Mouse (Mus musculus) liver, embryonic 12.5 days (tissue): ENCODE results near the gene Slc25a11. TPM values are rescaled to one million over a fixed set of nuclear protein-coding genes. Genes with fewer than 3 reads are reported as not detected.

Experiments
- ATAC-seq: fragments of 200-750 bp; cut with Nextera tagmentation; 2 replicates; pipeline ENCODE4 v1.8.0; 2017; ENCODE audit warnings: moderate number of reproducible peaks, mild to moderate bottlenecking, moderate library complexity
- H3K27ac ChIP-seq: fragments of 300-500 bp; sonication (generic); 2 replicates; pipeline ENCODE4 v1.5.1; 2016; ENCODE audit warnings: mild to moderate bottlenecking
- H3K27me3 ChIP-seq: fragments of 300-500 bp; sonication (generic); replicated peaks from 2 replicates; pipeline ENCODE4 v1.6.1; 2016; ENCODE audit warnings: mild to moderate bottlenecking, moderate library complexity
- H3K36me3 ChIP-seq: fragments of 300-500 bp; sonication (generic); 2 replicates; pipeline ENCODE4 v1.6.1; 2016; ENCODE audit warnings: mild to moderate bottlenecking, moderate library complexity
- H3K4me1 ChIP-seq: fragments of 300-500 bp; sonication (generic); 2 replicates; pipeline ENCODE4 v1.6.1; 2016
- H3K4me2 ChIP-seq: fragments of 300-500 bp; sonication (generic); 2 replicates; pipeline ENCODE4 v1.6.1; 2016; ENCODE audit warnings: mild to moderate bottlenecking, moderate library complexity
- H3K4me3 ChIP-seq: fragments of 300-500 bp; sonication (generic); 2 replicates; pipeline ENCODE4 v1.5.1; 2016; ENCODE audit warnings: mild to moderate bottlenecking, moderate library complexity
- H3K9ac ChIP-seq: fragments of 300-500 bp; sonication (generic); 2 replicates; pipeline ENCODE4 v1.6.1; 2016; ENCODE audit warnings: mild to moderate bottlenecking, moderate library complexity
- H3K9me3 ChIP-seq: fragments of 300-500 bp; sonication (generic); replicated peaks from 2 replicates; pipeline ENCODE4 v1.6.1; 2016; ENCODE audit warnings: mild to moderate bottlenecking, moderate library complexity
- WGBS: fragments of 180-500 bp; shearing (Covaris S2); methylation state at CpG from one replicate; pipeline ENCODE4 v1.1.7; 2016; ENCODE audit not compliant: insufficient replicate concordance; 5-methylcytosine and 5-hydroxymethylcytosine counted together
- polyA plus RNA-seq: library from polyadenylated mRNA; unstranded; fragments of >200 nt; fragmentation: Nextera tagmentation; extraction: Ambion mirVana; gene quantifications from 2 replicates; pipeline ENCODE4 v1.2.1, GENCODE M21; 2016

Gene Slc25a11
- polyA plus RNA-seq = 77.3 and 83.3 TPM in 2 replicates

DNA sequence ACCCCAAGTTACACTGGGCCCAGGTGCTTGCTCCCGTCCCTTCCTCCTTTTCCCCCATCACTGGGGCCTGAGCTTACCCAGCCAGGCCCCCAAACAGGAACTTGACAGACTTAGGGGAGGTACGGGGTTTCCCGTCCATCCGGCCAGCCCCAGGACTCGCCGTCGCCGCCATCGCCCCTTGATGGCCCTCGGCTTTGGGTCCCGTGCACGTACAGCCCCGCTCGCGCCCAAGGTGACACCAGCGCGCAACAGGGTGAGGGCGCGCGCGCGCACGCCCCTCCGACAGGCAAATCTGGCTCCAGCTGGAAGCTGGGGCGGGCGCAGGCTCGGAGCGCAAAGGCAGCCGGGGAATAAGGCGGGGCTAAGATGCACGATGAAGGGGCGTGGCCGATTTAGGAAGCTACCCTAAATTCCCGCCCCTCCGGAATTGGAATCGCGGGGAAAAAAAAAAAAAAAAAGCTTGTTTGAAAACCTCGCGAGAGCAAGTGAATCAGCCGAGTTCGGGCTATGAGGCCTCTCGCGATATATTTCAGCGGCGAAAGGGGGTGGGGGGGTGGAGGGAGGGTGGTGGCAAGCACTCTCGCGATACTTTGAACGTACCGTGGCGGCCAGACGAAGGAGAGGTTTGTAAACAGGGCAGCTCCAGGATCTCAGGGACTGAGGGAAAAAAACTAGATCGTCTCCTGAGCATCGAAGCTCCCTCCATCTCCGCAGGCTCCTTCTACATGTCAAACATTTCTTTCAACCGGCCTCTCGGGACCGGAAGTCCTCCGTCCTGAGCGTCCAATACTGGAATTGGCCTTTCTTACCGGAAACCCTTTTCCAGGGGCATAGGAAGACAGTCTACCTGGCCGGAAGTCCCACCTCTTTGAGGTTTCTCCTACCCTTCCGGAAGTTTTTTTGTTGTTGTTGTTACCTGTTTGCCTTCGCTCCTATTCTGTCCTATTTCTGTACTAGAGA lies at the start of gene Slc25a11, which contains the start of gene Rnf167:
Slc25a11 (minus strand) TSS at position 789 of the 960 bp plus-strand sequence.
Rnf167 (plus strand) TSS at position 545 of the 960 bp plus-strand sequence.
- H3K27ac ChIP-seq = peak within 1 kb of the TSS; percentile 99
- peaks cover 67% of the 10 kb centered on the region for H3K4me1 ChIP-seq
- H3K9me3 ChIP-seq = no peaks in the 10 kb centered on the region
- H3K4me2 ChIP-seq = peak within 1 kb of the TSS; percentile 96
- under 1% methylated on average over 63 of the region's 63 CpGs for WGBS
- H3K27me3 ChIP-seq = no peaks in the 10 kb centered on the region
- ATAC-seq = peak; percentile 81
- peak within 1 kb of the TSS; percentile 88 for H3K9ac ChIP-seq
- peaks cover 64% of the 10 kb centered on the region for H3K36me3 ChIP-seq
- H3K4me3 ChIP-seq = peak within 1 kb of the TSS; percentile 74

DNA sequence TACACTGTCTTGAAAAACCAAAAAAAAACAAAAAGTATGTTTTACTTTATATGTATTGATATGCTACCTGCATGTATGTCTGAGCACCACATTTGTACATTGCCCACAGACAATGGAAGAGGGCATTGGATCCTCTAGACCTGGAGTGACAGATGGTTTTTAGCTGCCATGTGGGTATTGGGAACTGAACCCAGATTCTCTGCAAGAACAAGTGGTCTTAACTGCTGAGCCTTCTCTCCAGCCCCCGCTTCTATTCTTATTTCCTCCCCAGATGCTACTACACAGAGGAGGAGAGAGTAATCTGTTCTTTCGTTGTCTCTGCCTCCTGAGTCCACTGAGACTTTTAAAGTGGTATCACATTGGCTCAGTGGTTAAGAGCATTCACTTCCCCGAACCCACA lies 46.2 kb upstream of the Slc25a11 start:
- Histone ChIP-seq H3K4me1 (peaks cover 6% of the 10 kb centered on the region), H3K4me2 (no peak overlapping the region), H3K27me3 (peaks cover 22% of the 10 kb centered on the region; the same call in 1 of the 2 replicates), H3K9ac (no peak overlapping the region), H3K27ac (no peak overlapping the region), H3K9me3 (no peaks in the 10 kb centered on the region), H3K4me3 (no peak overlapping the region), H3K36me3 (no peaks in the 10 kb centered on the region)
- ATAC-seq = no peak
- WGBS = 58% methylated on average over 3 of the region's 3 CpGs

DNA sequence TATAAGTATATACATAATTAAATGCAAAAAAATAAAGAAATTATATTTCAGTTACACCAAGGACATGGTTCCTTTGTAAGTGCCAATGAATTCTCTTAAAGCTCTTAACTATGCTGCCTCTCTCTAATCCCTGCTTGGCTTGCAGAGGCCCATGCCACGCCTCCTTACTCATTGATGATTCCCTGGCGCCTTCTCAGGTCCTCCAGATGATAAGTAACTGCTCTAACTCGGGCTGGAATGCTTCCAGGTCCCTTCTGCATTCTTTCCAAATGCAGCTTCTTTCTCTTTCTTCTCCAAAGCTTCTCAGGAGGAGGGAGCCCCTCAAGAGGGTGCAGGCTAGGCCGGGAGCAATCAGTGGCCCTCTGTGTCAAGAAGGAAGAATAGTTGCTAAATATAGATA lies 42.3 kb upstream of the Slc25a11 start:
- H3K36me3 ChIP-seq = peaks cover 14% of the 10 kb centered on the region
- no peak overlapping the region for H3K9ac ChIP-seq
- WGBS = 52% methylated on average over 4 of the region's 4 CpGs
- H3K4me2 ChIP-seq = no peak overlapping the region
- peaks cover 10% of the 10 kb centered on the region; the same call in 1 of the 2 replicates for H3K27me3 ChIP-seq
- no peak for ATAC-seq
- H3K27ac ChIP-seq = no peak overlapping the region
- peaks cover 31% of the 10 kb centered on the region for H3K4me1 ChIP-seq
- H3K9me3 ChIP-seq = no peaks in the 10 kb centered on the region
- no peak overlapping the region for H3K4me3 ChIP-seq

DNA sequence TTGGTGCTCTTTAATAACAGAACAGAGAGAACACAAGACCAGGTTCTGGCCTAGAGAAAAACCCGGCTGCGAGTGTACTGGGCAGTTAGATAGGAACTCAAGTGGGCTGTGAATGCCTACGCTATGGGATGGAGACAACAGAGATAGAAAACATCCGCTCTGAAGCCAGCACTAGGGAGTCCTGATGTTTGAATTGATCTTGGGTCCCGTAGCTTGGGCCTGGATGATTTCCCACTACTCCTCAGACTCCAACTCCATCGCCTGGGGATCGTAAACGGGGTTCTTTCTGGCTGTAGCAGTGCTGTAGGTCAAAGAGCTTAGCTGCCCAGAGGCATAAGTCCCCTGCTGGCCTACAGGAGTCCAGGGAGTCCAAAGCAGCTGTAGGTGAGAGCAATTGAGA lies 41.1 kb upstream of the Slc25a11 start:
- H3K4me1 ChIP-seq = peaks cover 31% of the 10 kb centered on the region
- no peak for ATAC-seq
- peak overlapping the region; percentile 84 for H3K4me3 ChIP-seq
- H3K36me3 ChIP-seq = peaks cover 26% of the 10 kb centered on the region
- peak overlapping the region; percentile 87 for H3K9ac ChIP-seq
- WGBS = 41% methylated on average over 8 of the region's 8 CpGs
- no peaks in the 10 kb centered on the region for H3K9me3 ChIP-seq
- peak overlapping the region; percentile 82; the same call in 1 of the 2 replicates for H3K27ac ChIP-seq
- H3K4me2 ChIP-seq = peak overlapping the region; percentile 97
- H3K27me3 ChIP-seq = peaks cover 1% of the 10 kb centered on the region; the same call in 1 of the 2 replicates

DNA sequence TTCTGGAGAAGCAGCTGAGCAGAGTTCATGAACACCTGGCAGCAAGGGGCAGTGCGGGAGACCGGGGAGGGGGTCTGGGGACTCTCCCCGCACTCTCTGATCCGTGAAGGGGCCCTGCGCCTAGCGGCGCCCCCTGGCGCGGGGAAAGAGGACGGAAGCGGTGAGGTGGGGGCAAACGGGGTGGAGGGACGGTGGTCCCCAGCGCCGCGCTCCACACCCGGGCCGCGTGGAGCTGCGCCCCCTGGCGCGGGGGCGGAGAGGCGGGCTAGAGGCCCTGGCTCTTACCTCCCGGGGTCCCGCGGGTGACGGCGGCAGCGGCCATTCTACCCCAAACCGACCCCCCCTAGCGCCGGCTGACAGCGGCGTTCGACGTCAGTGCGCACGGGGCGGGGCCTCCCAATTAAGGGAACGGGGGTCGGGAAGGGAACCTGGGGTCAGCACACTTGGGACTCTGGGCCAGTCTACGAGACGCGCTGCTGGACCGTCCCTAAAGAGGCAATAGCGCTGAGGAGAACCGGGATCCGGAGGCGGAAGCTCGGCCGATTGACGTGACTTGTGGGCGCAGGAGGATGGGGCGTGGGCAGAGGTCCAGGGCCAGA lies 40.4 kb upstream of the Slc25a11 start, which contains the start of gene Camta2:
Camta2 (minus strand) TSS at position 505 of the 599 bp plus-strand sequence.
- H3K27ac ChIP-seq = peak within 1 kb of the TSS; percentile 82
- ATAC-seq = peak; percentile 72
- WGBS = under 1% methylated on average over 54 of the region's 55 CpGs
- no peaks in the 10 kb centered on the region; the same call in 1 of the 2 replicates for H3K27me3 ChIP-seq
- peak within 1 kb of the TSS; percentile 97 for H3K4me2 ChIP-seq
- H3K9me3 ChIP-seq = no peaks in the 10 kb centered on the region
- peaks cover 33% of the 10 kb centered on the region for H3K36me3 ChIP-seq
- H3K4me1 ChIP-seq = peaks cover 32% of the 10 kb centered on the region
- H3K9ac ChIP-seq = peak within 1 kb of the TSS; percentile 87
- H3K4me3 ChIP-seq = peak within 1 kb of the TSS; percentile 84

DNA sequence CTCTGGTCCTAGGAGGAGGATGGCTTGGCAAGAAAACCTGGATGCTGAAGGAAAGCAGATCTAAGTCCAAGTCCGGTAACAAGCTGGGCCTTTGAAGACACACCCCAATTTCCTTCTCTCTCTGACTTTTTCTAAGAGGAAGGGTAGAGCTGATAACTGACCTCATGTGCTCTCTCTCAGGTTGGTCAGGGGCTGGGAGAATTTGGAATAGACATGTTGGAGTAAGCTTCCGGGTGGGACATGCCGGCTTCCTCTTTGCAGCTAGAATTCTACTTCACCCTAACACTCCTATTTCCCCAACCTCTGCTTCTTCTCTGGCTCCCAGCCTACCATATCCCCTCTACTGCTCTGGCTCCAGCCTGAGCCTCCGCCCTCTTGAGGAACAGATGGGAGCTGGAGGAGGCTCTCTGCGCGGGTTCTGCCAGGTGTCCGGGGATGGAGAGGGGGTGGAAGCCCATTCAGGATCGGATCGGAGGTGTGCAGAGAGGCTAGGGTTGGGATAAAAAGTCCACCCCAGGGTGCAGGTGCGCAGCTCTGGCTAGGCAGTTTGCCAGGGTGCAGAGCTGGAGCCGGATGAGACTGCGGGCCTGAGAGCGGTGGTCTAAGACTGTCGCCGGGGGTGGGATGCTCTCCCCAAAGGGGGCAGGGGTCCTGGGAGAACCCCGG lies 39.8 kb upstream of the Slc25a11 start:
- H3K4me1 ChIP-seq = peaks cover 39% of the 10 kb centered on the region
- H3K36me3 ChIP-seq = peaks cover 38% of the 10 kb centered on the region
- 4% methylated on average over 16 of the region's 16 CpGs for WGBS
- peak overlapping the region; percentile 84 for H3K4me3 ChIP-seq
- peak overlapping the region; percentile 97 for H3K4me2 ChIP-seq
- ATAC-seq = peak; percentile 50
- peak overlapping the region; percentile 87 for H3K9ac ChIP-seq
- peak overlapping the region; percentile 82 for H3K27ac ChIP-seq
- H3K9me3 ChIP-seq = no peaks in the 10 kb centered on the region
- no peaks in the 10 kb centered on the region; the same call in 1 of the 2 replicates for H3K27me3 ChIP-seq

DNA sequence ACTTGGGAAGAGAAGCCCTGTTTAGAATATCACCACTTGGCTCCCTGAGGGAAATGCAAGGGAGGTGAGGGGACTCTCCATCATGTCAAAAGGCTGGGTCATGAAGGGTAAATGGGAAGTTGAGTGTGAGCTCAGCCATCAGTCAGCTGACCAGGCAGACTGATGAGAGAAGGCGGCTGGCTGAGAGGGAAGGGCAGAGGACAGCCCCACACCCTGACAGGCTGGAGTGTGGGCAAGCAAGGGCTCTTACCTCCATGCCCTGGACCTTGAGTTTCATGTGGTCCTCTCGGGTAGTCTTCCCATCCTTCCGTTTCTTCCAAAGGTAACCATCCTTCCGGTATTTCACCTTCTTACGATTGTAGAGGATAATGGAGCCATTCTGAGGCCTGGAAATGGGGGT lies 36.4 kb upstream of the Slc25a11 start:
- no peaks in the 10 kb centered on the region for H3K27me3 ChIP-seq
- WGBS = 77% methylated on average over 5 of the region's 5 CpGs
- H3K4me3 ChIP-seq = no peak overlapping the region
- no peak overlapping the region for H3K4me2 ChIP-seq
- H3K36me3 ChIP-seq = peaks cover 60% of the 10 kb centered on the region
- ATAC-seq = no peak
- H3K27ac ChIP-seq = no peak overlapping the region
- peaks cover 52% of the 10 kb centered on the region for H3K4me1 ChIP-seq
- no peaks in the 10 kb centered on the region for H3K9me3 ChIP-seq
- H3K9ac ChIP-seq = no peak overlapping the region; the same call in 1 of the 2 replicates

DNA sequence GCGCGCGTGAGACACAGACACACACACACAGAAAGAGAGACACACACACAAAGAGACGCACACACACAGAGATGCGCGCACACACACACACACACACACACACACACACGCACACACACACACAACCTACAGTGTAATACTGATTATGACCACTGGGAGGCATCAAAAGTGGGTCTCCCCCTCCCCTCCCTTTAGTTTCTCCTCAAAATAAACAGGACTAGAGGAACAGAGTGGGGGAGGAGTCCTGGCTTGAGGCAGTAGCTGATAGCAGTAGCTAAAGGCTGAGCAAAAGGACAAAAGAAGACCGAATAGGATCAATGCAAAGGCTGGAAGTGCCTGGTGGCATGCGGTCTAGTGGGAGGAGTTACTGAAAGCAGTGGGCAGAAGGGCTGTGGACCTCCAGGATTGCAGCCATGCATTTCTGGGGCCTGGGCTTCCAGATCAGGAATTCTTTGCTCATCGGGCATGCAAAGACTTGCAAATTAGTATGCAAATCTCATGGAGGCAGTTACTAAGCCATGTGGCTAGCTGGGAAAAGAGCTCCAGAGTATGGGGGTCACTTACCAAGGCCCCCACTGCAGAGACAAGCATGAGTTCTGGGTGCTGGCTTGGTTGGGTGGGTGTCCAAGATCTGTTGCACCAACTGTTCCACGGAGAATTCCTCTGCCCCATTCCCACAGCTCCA lies 34.8 kb upstream of the Slc25a11 start:
- Histone ChIP-seq H3K4me1 (peaks cover 42% of the 10 kb centered on the region), H3K4me2 (peak overlapping the region; percentile 1; the same call in 1 of the 2 replicates), H3K9ac (no peak overlapping the region), H3K27ac (peak overlapping the region; percentile 34; the same call in 1 of the 2 replicates), H3K36me3 (peaks cover 66% of the 10 kb centered on the region), H3K9me3 (no peaks in the 10 kb centered on the region), H3K27me3 (no peaks in the 10 kb centered on the region), H3K4me3 (no peak overlapping the region)
- no peak; the same call in 1 of the 2 replicates for ATAC-seq
- WGBS = 50% methylated on average over 11 of the region's 11 CpGs

DNA sequence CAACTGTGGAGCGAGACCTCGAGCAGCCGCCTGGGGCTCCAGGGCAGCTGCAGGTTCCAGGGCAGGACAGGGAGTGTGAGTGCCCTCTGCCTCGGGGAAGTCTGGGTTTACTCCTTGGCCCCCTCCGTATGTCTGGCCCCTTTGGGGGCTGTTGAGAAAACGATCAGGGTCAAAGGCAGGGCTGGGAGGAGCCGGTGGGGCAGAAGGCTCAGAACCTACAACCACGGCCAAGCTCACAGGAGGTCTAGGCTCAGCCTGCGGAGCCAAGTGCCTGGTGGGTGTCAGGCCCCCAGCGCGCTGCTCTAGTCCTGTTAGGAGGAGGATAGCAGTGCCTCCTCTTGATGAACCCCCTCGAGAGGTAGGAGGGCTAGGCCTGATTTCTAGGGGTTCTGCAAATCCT lies 33.9 kb upstream of the Slc25a11 start:
- peaks cover 70% of the 10 kb centered on the region for H3K36me3 ChIP-seq
- no peak for ATAC-seq
- H3K4me3 ChIP-seq = no peak overlapping the region
- H3K9me3 ChIP-seq = no peaks in the 10 kb centered on the region
- H3K27me3 ChIP-seq = no peaks in the 10 kb centered on the region
- H3K9ac ChIP-seq = no peak overlapping the region
- peaks cover 38% of the 10 kb centered on the region for H3K4me1 ChIP-seq
- no peak overlapping the region for H3K27ac ChIP-seq
- H3K4me2 ChIP-seq = no peak overlapping the region
- 77% methylated on average over 12 of the region's 12 CpGs for WGBS

DNA sequence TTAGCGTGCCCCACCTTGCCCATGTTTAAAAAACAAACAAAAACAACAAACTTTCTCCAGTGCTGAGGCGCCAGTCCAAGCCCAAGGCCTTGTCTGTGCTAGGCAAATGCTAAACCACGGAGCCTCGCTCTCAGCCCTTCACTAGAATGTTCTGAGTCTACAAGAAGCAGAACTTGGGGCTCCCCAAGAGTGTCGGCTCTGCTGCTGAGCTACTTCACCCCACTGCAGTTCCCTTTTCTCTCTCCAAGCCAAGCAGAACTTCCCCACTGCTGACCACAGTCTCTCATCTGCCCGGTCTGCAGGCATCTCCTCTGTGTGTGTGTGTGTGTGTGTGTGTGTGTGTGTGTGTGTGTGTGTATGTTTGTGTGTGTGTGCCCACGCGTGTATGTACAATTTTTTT lies 32.6 kb upstream of the Slc25a11 start:
- Histone ChIP-seq H3K4me3 (no peak overlapping the region), H3K9me3 (no peaks in the 10 kb centered on the region), H3K4me2 (no peak overlapping the region), H3K36me3 (peaks cover 71% of the 10 kb centered on the region), H3K27me3 (no peaks in the 10 kb centered on the region), H3K9ac (no peak overlapping the region), H3K27ac (peak overlapping the region; percentile 65; the same call in 1 of the 2 replicates), H3K4me1 (peaks cover 36% of the 10 kb centered on the region)
- 52% methylated on average over 8 of the region's 8 CpGs for WGBS
- ATAC-seq = no peak

DNA sequence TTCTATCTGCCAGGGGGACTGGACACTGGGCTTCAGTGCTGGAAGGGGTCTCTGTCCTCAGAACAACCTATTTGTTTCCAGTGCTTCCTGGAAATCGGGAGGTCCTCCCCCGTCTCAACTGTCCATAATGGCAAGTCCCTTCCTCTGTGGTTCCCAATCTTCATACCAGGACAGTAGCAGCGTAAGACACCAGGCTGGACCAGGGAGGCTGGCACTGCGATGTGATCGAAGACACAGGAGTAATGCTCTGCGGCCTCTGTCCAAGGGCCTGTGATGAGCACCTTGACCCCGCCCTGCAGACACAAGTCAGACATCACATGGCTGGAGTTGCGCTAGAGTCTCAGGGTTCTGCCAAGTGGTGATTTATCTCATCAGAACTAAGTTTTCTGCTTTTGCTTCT lies 32.1 kb upstream of the Slc25a11 start:
- Histone ChIP-seq H3K27ac (peak overlapping the region; percentile 65; the same call in 1 of the 2 replicates), H3K4me3 (no peak overlapping the region), H3K27me3 (no peaks in the 10 kb centered on the region), H3K36me3 (peaks cover 69% of the 10 kb centered on the region), H3K9ac (no peak overlapping the region), H3K4me1 (peaks cover 38% of the 10 kb centered on the region), H3K4me2 (no peak overlapping the region), H3K9me3 (no peaks in the 10 kb centered on the region)
- 90% methylated on average over 8 of the region's 8 CpGs for WGBS
- no peak for ATAC-seq
